Mouse (Mus musculus): ENCODE measurements around the gene Ttc5. TPM values are rescaled to one million over a fixed set of nuclear protein-coding genes. Genes with fewer than 3 reads are reported as not detected.
A peak's percentile ranks its signal among the peaks of the same experiment; 100 is the strongest.
"Not testable (repeated sequence)": the region's sequence is repeated elsewhere in the genome, so short reads cannot be mapped to it uniquely, and the experiment has no call there.

Ttc5 gene
- 100 to 1,000 TPM in 5 of 26 experiments, 10 to 100 TPM in 20, 1 to 10 TPM in 1; 6.0 to 122 (median 62.3) TPM for total RNA-seq (2018; cell fraction: chromatin; rRNA removed)
- total RNA-seq (2018; cell fraction: cytosol; rRNA removed), result 10 to 100 TPM; 13.7 to 30.0 (median 23.7) TPM
- 100 to 1,000 TPM in 1 of 26 experiments, 10 to 100 TPM in 25; 11.5 to 112 (median 46.7) TPM for total RNA-seq (2018; cell fraction: nucleus; rRNA removed)
- 16.4 to 32.4 TPM (median 31.5 TPM) in 3 replicates for polyA plus RNA-seq (2018)

DNA sequence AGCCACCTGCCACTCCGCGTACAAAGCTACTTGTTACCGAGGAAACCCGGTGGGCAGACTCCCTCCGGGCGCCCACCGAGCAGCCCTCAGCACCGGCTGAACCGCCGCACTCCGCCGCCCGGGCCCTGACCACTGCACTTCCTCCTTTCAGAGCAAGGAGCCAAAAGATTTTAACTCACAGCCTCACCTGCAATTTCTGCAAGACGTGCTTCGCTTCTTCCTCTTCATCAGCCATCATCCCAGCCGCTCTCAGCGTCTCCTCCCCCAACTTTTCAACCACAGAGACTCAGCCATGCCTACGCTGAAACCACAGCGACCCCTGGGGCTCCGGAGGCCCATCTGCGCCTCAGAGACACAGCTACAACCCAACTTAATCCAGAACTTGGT lies at the start of gene Ttc5:
Gene Ttc5 (minus strand): TSS at position 269 of the 387 bp plus-strand sequence.
- Histone ChIP-seq H3K4me3 (ENCODE audit: inconsistent target) (peak within 1 kb of the TSS; percentile 77), H3K27ac (peak within 1 kb of the TSS; percentile 36), H3K79me2 (ENCODE audit: inconsistent target) (peaks cover 50% of the 10 kb centered on the region), H3K36me3 (ENCODE audit: inconsistent target) (peaks cover 14% of the 10 kb centered on the region; the same call in 1 of the 2 replicates)
- WGBS (ENCODE audit: missing documents), result under 1% methylated on average over 21 of the region's 21 CpGs

DNA sequence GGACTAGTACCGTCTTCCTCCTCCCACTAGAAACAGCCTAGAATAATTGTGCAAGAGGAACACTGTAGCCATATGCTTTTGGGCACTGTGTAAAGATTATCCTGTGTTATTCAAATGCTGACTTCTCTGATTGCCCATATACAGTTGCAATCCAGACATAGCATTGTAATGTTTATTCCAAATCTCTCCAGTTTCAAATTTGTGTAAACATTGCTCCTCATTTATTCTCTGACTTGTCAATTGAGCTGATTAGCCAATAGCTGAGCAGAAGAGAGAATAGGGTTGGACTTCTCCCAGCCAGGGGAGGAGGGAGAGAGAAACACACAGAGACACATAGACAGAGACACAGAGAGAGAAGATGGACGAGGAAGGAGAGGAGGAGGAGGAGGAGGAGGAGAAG lies 49.1 kb upstream of the Ttc5 start:
- peaks cover 64% of the 10 kb centered on the region for H3K79me2 ChIP-seq (ENCODE audit: inconsistent target)
- H3K36me3 ChIP-seq (ENCODE audit: inconsistent target), result peaks cover 45% of the 10 kb centered on the region
- H3K27ac ChIP-seq, result peak overlapping the region; percentile 90
- 13% methylated on average over 2 of the region's 2 CpGs for WGBS (ENCODE audit: missing documents)
- peak overlapping the region; percentile 7; the same call in 1 of the 2 replicates for H3K4me3 ChIP-seq (ENCODE audit: inconsistent target)

DNA sequence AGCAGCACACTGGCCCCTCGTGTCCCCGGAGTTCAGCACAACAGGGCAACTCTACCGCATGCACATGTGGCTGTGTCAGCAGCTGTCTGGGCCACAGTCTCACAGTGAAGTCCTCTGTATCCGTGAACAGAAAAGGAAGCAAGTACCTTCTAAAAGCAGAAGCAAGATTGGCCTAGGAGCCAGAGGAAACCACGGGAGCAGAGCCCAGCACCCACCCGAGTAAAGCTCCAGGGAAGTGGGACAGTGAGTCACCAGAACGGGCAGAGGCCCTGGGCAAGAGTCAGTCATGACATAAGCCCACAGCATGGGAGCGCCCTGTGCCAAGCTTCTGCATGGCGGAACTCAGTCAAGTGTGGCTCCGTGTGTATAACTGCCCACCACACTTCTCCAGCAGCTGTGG lies 48.6 kb upstream of the Ttc5 start:
- Histone ChIP-seq H3K79me2 (ENCODE audit: inconsistent target) (peaks cover 64% of the 10 kb centered on the region), H3K36me3 (ENCODE audit: inconsistent target) (peaks cover 50% of the 10 kb centered on the region), H3K4me3 (ENCODE audit: inconsistent target) (no peak overlapping the region), H3K27ac (peak overlapping the region; percentile 90)
- WGBS (ENCODE audit: missing documents), result 2% methylated on average over 10 of the region's 10 CpGs

DNA sequence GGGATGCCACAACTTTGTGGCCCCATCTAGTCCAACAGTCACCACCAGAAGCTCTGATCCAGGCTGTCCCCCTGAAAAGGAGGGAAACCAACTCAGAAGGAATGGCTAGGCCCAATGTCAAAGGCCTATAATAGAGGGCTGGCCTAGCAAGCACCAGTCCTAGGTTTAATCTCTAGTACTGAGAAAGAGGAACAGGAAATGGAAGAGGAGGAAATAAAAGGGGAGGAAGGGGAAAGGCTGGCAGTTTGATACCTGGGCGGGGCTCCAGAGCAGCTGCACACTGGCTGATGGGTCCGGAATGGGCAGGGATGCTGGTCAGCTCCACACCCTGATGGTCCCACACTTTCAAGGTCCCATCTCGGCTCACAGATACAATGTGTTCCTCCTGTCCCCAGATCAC lies 44.6 kb upstream of the Ttc5 start:
- 43% methylated on average over 3 of the region's 3 CpGs for WGBS (ENCODE audit: missing documents)
- H3K36me3 ChIP-seq (ENCODE audit: inconsistent target), result peaks cover 73% of the 10 kb centered on the region
- peak overlapping the region; percentile 26 for H3K4me3 ChIP-seq (ENCODE audit: inconsistent target)
- H3K27ac ChIP-seq, result peak overlapping the region; percentile 78
- H3K79me2 ChIP-seq (ENCODE audit: inconsistent target), result peaks cover 58% of the 10 kb centered on the region

DNA sequence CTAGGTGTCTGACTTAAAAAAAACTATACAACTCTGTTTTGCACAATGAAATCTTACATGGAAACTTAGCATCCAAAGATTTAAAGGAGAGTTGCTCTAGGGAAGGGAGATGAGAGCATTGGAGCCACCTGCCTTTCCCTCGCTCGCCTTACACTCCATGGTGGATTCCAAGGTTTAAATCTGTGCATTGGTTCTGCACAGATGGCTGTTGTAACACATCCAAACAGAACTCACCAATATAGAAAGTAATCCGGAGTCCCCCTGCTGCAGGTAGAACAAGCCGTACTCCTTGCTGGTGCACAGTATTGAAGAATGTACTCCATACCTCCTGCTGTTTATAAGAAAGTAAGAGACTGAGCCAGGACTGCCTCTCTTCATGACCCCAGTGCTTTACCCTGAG lies 41.3 kb upstream of the Ttc5 start:
- Histone ChIP-seq H3K4me3 (ENCODE audit: inconsistent target) (no peak overlapping the region), H3K36me3 (ENCODE audit: inconsistent target) (peaks cover 75% of the 10 kb centered on the region), H3K27ac (no peak overlapping the region), H3K79me2 (ENCODE audit: inconsistent target) (peaks cover 62% of the 10 kb centered on the region)
- WGBS (ENCODE audit: missing documents), result 100% methylated on average over 4 of the region's 4 CpGs

DNA sequence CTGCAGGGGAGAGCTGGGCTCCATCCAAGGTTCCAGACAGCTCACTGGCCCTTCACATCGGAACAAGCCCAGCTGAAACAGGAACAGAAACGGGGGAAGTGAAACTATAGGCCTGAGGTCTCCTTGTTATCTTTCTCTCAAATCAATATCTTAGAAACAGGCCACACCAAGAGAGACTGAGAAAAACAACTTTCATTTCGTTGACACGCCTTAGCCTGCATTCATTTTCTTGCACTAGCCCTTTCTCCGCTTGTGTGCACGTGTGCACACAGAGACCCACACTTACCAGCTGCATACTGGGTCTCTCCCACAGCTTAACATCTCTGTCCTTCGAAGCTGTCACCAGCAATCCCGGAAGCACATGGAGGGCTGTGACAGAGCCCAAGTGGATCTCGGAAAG lies 38.9 kb upstream of the Ttc5 start:
- peak overlapping the region; percentile 85 for H3K27ac ChIP-seq
- 3% methylated on average over 9 of the region's 9 CpGs for WGBS (ENCODE audit: missing documents)

DNA sequence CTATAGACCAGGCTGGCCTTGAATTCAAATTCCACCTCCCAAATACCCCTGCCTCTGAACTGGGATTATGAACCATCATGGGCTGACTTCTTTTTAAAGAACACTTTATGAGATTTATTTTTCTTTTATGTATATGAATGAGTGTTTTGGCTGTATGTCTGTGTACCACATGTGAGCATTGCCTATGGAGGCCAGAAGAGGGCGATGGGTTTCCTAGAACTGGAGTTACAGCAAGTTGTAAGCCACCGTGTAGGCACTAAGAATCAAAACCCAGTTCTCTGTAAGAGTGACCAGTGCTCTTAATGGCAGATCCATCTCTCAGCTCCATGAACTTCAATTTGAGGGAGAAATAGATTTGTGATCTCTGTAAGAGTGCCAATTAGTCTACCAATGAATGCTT lies 37.9 kb upstream of the Ttc5 start:
- H3K27ac ChIP-seq, result peak overlapping the region; percentile 85
- H3K4me3 ChIP-seq (ENCODE audit: inconsistent target), result no peak overlapping the region
- 84% methylated on average over 2 of the region's 2 CpGs for WGBS (ENCODE audit: missing documents)
- H3K36me3 ChIP-seq (ENCODE audit: inconsistent target), result peaks cover 58% of the 10 kb centered on the region
- peaks cover 40% of the 10 kb centered on the region for H3K79me2 ChIP-seq (ENCODE audit: inconsistent target)

More for the DNA sequence above, 38.9 kb upstream of the Ttc5 start:
- peaks cover 62% of the 10 kb centered on the region for H3K36me3 ChIP-seq (ENCODE audit: inconsistent target)
- no peak overlapping the region; the same call in 1 of the 2 replicates for H3K4me3 ChIP-seq (ENCODE audit: inconsistent target)
- H3K79me2 ChIP-seq (ENCODE audit: inconsistent target), result peaks cover 50% of the 10 kb centered on the region

DNA sequence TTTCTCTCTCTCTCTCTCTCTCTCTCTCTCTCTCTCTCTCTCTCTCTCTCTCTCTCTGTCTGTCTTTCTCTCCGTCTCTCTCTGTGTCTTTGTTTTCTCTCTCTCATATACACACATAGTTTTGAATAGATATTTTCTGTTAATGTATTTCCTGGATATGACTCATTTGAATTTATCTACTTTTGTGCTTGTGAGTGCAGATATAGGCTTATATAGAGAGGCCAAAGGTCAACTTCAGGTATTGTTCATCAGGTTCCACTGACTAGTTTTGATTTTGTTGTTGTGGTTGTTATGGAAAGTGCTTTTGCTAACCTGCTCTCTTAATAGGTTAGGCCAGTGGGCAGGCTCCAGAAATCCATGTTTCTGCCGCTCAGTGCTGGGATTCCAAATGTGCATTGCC lies 27.7 kb upstream of the Ttc5 start:
- 100% methylated on average over 2 of the region's 2 CpGs for WGBS (ENCODE audit: missing documents)
- no peak overlapping the region for H3K4me3 ChIP-seq (ENCODE audit: inconsistent target)
- H3K27ac ChIP-seq, result no peak overlapping the region
- H3K79me2 ChIP-seq (ENCODE audit: inconsistent target), result peaks cover 16% of the 10 kb centered on the region
- peaks cover 55% of the 10 kb centered on the region for H3K36me3 ChIP-seq (ENCODE audit: inconsistent target)

DNA sequence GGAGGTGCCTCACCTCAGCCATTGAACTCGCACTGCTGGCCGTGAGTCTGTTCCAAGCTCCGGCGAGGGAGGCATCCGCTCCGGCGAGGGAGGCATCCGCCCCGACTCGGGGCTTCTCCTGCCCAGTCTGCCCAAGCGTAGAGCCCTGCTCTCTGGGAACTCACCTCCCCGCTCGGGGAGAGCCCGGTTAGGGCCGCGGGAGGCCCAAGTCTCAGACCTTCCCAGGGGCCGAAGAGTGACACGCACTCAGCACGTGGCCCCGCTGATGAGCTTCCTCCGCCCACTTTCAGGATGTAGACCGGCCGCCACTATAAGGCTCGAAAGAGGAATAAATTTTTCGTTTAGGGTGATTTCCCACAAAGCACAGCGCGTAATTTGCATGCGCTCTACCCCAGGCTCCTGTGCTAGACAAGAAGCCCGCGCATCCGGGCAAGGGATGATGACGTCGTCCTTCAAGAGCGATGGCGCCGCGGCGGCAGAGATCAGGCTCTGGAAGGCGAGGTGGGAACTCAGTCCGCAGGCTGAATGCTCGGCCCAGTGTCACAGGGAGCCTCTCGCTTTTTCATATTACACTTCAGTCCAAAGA lies 22.3 kb upstream of the Ttc5 start, which contains the start of the genes Ccnb1ip1 and Parp2:
Gene Ccnb1ip1 (minus strand): TSS at position 246 of the 586 bp plus-strand sequence.
Gene Parp2 (plus strand): TSS at position 355 of the 586 bp plus-strand sequence.
- H3K4me3 ChIP-seq (ENCODE audit: inconsistent target), result peak within 1 kb of the TSS; percentile 82
- peaks cover 18% of the 10 kb centered on the region for H3K79me2 ChIP-seq (ENCODE audit: inconsistent target)
- peak within 1 kb of the TSS; percentile 65 for H3K27ac ChIP-seq
- WGBS (ENCODE audit: missing documents), result under 1% methylated on average over 42 of the region's 42 CpGs
- peaks cover 10% of the 10 kb centered on the region; the same call in 1 of the 2 replicates for H3K36me3 ChIP-seq (ENCODE audit: inconsistent target)

DNA sequence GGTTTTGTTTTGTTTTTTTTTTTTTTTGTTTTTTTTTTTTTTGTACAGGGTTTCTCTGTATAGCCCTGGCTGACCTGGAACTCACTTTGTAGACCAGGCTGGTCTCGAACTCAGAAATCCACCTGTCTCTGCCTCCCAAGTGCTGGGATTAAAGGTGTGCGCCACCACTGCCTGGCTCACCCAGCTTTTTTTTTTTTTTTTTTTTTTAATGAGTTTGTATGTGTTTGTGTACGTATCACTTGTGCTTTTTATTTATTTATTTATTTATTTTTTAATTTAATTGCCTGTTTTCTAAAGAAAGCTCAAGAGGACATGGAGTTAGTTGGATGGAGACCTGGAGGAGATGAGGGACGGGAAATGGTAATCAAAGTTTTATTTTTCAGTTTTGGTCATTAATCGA lies 21.1 kb upstream of the Ttc5 start:
- not testable (repeated sequence) for H3K27ac ChIP-seq

DNA sequence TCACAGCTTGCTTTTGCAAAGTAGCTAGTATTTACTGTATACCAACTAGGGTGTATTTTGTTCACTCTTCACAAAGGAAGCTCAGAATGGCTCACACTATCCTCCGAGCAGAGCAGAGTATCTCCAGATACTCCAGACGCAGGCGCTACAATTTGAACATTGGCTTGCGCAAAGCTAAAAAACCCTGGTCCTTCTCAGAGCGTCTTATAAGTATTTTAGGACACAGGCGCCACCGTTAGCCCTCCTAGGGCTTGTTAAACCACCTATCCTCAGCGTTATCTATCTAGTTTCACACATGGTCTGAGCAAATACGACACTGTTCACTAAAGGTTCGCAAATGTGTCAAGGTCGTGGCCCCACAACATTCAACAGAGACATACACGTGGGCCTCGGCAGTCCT lies 19.4 kb upstream of the Ttc5 start:
- Histone ChIP-seq H3K36me3 (ENCODE audit: inconsistent target) (no peaks in the 10 kb centered on the region), H3K79me2 (ENCODE audit: inconsistent target) (peaks cover 18% of the 10 kb centered on the region), H3K27ac (no peak overlapping the region), H3K4me3 (ENCODE audit: inconsistent target) (no peak overlapping the region)
- WGBS (ENCODE audit: missing documents), result 93% methylated on average over 13 of the region's 13 CpGs

More for the DNA sequence above, 21.1 kb upstream of the Ttc5 start:
- H3K79me2 ChIP-seq (ENCODE audit: inconsistent target), result peaks cover 18% of the 10 kb centered on the region
- not testable (repeated sequence) for H3K4me3 ChIP-seq (ENCODE audit: inconsistent target); H3K36me3 ChIP-seq (ENCODE audit: inconsistent target)
- 95% methylated on average over 2 of the region's 5 CpGs for WGBS (ENCODE audit: missing documents)

DNA sequence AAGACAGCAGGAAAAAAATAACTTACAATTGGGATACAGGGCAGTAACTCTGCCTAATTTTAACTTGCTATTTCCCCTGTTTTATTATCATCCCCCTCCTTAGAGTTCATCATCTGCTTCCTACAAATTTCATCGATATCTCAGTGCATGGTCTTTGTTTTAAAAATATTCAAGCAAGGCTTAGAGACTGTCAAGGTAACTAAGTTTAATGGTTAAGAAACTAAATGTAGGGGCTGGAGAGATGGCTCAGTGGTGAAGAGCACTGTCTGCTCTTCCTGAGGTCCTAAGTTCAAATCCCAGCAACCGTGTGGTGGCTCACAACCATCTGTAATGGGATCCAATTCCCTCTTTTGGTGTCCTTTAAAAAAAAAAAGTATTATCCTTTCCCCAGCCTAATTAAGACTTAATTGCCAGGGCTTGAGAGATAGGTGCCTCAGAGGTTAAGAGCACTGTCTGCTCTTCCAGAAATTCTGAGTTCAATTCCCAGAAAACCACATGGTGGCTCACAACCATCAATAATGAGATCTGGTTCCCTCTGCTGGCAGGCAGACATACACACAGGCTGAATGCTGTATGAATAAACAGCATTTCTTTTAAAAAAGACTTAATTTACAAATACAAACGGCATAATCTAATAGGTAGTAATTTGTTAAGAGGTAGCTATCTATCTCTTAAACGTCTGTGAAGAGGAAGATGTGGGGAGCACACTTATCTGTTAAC lies 17.7 kb upstream of the Ttc5 start:
- whole genome bisulfite sequencing (ENCODE audit: missing documents), result 59% methylated on average over 4 of the region's 4 CpGs
- Histone ChIP-seq H3K36me3 (ENCODE audit: inconsistent target) (no peaks in the 10 kb centered on the region), H3K4me3 (ENCODE audit: inconsistent target) (no peak overlapping the region), H3K27ac (no peak overlapping the region), H3K79me2 (ENCODE audit: inconsistent target) (peaks cover 1% of the 10 kb centered on the region)

DNA sequence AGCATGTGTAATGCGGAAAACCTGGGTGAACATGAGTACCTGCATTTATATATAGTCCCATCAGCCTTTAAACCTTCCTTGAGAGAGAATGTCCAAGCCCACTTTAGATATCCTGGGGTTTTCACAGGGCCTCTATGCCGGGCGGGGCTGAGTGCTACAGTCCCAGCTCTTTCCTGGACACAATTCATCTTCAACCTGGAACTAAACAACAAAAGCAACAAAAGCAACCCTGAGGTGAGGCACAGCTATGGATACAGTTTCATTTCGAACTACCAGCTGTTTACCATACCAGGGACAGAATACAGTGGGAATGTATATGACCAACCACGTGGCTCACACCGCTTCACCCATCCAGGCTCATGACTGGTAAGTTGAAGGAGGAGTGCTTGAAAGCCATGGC lies 17.1 kb upstream of the Ttc5 start:
- Histone ChIP-seq H3K27ac (no peak overlapping the region), H3K4me3 (ENCODE audit: inconsistent target) (no peak overlapping the region), H3K79me2 (ENCODE audit: inconsistent target) (no peaks in the 10 kb centered on the region), H3K36me3 (ENCODE audit: inconsistent target) (no peaks in the 10 kb centered on the region)
- 93% methylated on average over 6 of the region's 6 CpGs for WGBS (ENCODE audit: missing documents)

DNA sequence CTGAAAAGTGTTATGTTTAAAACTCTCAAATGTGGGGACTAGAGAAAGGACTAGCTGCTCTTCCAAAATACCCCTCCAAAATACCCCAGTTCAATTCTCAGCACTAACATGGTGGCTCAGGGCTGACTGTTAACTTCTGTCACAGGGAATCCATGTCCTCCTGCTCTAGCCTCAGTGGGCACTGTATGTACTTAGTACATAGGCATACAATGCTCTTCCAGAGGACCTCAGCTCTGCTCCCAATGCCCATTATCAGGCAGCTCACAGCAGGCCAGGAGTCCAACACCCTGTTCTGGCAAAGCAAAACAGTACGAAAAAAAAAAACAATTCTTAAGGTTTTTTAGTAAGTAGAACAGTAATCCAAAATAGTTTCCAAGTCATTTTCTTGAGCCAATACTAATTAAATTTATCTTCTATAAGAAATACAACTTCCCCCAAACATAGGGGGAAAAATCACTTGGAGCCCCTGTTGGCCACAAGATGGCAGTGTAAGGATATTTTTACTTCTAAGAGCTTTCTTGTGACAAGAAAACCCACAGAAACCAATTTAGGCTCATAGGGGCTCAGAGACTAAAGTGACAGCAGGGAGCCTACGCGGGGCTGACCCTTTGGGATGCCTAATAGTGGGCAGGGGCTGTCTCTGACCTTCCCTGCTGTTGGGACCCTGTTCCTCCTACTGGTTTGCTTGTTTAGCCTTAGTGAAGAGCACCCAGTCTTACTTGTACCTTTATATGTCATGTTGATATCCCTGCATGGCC lies 14.4 kb upstream of the Ttc5 start:
- Histone ChIP-seq H3K4me3 (ENCODE audit: inconsistent target) (no peak overlapping the region), H3K36me3 (ENCODE audit: inconsistent target) (no peaks in the 10 kb centered on the region), H3K79me2 (ENCODE audit: inconsistent target) (no peaks in the 10 kb centered on the region), H3K27ac (no peak overlapping the region)
- WGBS (ENCODE audit: missing documents), result 6% methylated on average over 3 of the region's 3 CpGs
